Mouse (Mus musculus): ENCODE data around the gene 2310022B05Rik. TPM values are rescaled to one million over a fixed set of nuclear protein-coding genes. Genes with fewer than 3 reads are reported as not detected.

Gene 2310022B05Rik
- 22.8 and 23.1 TPM in 2 replicates for polyA plus RNA-seq (2016; fragmentation: Nextera tagmentation; extraction: Ambion mirVana)

- WGBS: 1% methylated on average over 63 of the region's 69 CpGs
- peak; percentile 90 for ATAC-seq (ENCODE audit: low FRiP score)
- Histone ChIP-seq H3K4me1 (peaks cover 42% of the 10 kb centered on the region), H3K27me3 (no peaks in the 10 kb centered on the region), H3K4me2 (peak within 1 kb of the TSS; percentile 75), H3K4me3 (replicated peaks) (peak within 1 kb of the TSS; percentile 86), H3K27ac (peak within 1 kb of the TSS; percentile 80), H3K9ac (peak within 1 kb of the TSS; percentile 92), H3K9me3 (no peaks in the 10 kb centered on the region), H3K36me3 (replicated peaks) (no peaks in the 10 kb centered on the region)
These were observed at the start of gene 2310022B05Rik for GRCm38 (mm10) chr8:124663112-124663873. TSS of gene 2310022B05Rik (minus strand) at chr8:124663369.

GRCm38 (mm10) chr8:124705823-124706222, 42.7 kb upstream of the 2310022B05Rik start:
- H3K4me1 ChIP-seq: no peaks in the 10 kb centered on the region
- 97% methylated on average over 8 of the region's 8 CpGs for WGBS
- H3K4me2 ChIP-seq: no peak overlapping the region
- H3K4me3 ChIP-seq (replicated peaks): no peak overlapping the region
- no peaks in the 10 kb centered on the region for H3K9me3 ChIP-seq
- H3K36me3 ChIP-seq (replicated peaks): peaks cover 60% of the 10 kb centered on the region
- no peak for ATAC-seq (ENCODE audit: low FRiP score)
- H3K9ac ChIP-seq: no peak overlapping the region
- no peaks in the 10 kb centered on the region for H3K27me3 ChIP-seq
- no peak overlapping the region for H3K27ac ChIP-seq

GRCm38 (mm10) chr8:124704376-124704775, 41.2 kb upstream of the 2310022B05Rik start:
- peaks cover 61% of the 10 kb centered on the region for H3K36me3 ChIP-seq (replicated peaks)

GRCm38 (mm10) chr8:124703526-124703925, 40.4 kb upstream of the 2310022B05Rik start:
- no peak overlapping the region for H3K27ac ChIP-seq
- no peaks in the 10 kb centered on the region for H3K9me3 ChIP-seq
- ATAC-seq (ENCODE audit: low FRiP score): no peak
- no peaks in the 10 kb centered on the region for H3K27me3 ChIP-seq
- no peak overlapping the region for H3K4me3 ChIP-seq (replicated peaks)
- H3K4me1 ChIP-seq: no peaks in the 10 kb centered on the region
- no peak overlapping the region for H3K9ac ChIP-seq
- peaks cover 57% of the 10 kb centered on the region for H3K36me3 ChIP-seq (replicated peaks)
- WGBS: 83% methylated on average over 4 of the region's 4 CpGs
- no peak overlapping the region for H3K4me2 ChIP-seq

More at GRCm38 (mm10) chr8:124704376-124704775, 41.2 kb upstream of the 2310022B05Rik start:
- no peak overlapping the region for H3K9ac ChIP-seq
- no peaks in the 10 kb centered on the region for H3K4me1 ChIP-seq
- no peaks in the 10 kb centered on the region for H3K9me3 ChIP-seq
- H3K4me2 ChIP-seq: no peak overlapping the region
- WGBS: 94% methylated on average over 4 of the region's 4 CpGs
- no peak overlapping the region for H3K4me3 ChIP-seq (replicated peaks)
- no peaks in the 10 kb centered on the region for H3K27me3 ChIP-seq
- no peak for ATAC-seq (ENCODE audit: low FRiP score)
- no peak overlapping the region for H3K27ac ChIP-seq

GRCm38 (mm10) chr8:124702183-124702582, 39.0 kb upstream of the 2310022B05Rik start:
- no peak overlapping the region for H3K4me3 ChIP-seq (replicated peaks)
- no peak overlapping the region for H3K4me2 ChIP-seq
- no peak overlapping the region for H3K9ac ChIP-seq
- WGBS: 84% methylated on average over 3 of the region's 3 CpGs
- no peak for ATAC-seq (ENCODE audit: low FRiP score)
- no peak overlapping the region for H3K27ac ChIP-seq
- no peaks in the 10 kb centered on the region for H3K27me3 ChIP-seq
- peaks cover 69% of the 10 kb centered on the region for H3K36me3 ChIP-seq (replicated peaks)
- no peaks in the 10 kb centered on the region for H3K9me3 ChIP-seq
- no peaks in the 10 kb centered on the region for H3K4me1 ChIP-seq

- ATAC-seq (ENCODE audit: low FRiP score): no peak
- Histone ChIP-seq H3K4me2 (no peak overlapping the region), H3K36me3 (replicated peaks) (peaks cover 67% of the 10 kb centered on the region), H3K4me1 (no peaks in the 10 kb centered on the region), H3K27ac (no peak overlapping the region), H3K9ac (no peak overlapping the region), H3K27me3 (no peaks in the 10 kb centered on the region), H3K9me3 (no peaks in the 10 kb centered on the region), H3K4me3 (replicated peaks) (no peak overlapping the region)
- WGBS: 90% methylated on average over 9 of the region's 9 CpGs
These were observed 37.9 kb upstream of the 2310022B05Rik start for GRCm38 (mm10) chr8:124701023-124701422.

- Histone ChIP-seq H3K9me3 (no peaks in the 10 kb centered on the region), H3K36me3 (replicated peaks) (peaks cover 63% of the 10 kb centered on the region), H3K4me2 (no peak overlapping the region), H3K9ac (no peak overlapping the region), H3K27me3 (no peaks in the 10 kb centered on the region), H3K4me3 (replicated peaks) (no peak overlapping the region), H3K4me1 (no peaks in the 10 kb centered on the region), H3K27ac (no peak overlapping the region)
- ATAC-seq (ENCODE audit: low FRiP score): no peak
- WGBS: 89% methylated on average over 5 of the region's 5 CpGs
These were observed 37.1 kb upstream of the 2310022B05Rik start for GRCm38 (mm10) chr8:124700271-124700670.

- WGBS: 92% methylated on average over 22 of the region's 22 CpGs
- Histone ChIP-seq H3K9ac (no peak overlapping the region), H3K27me3 (no peaks in the 10 kb centered on the region), H3K9me3 (no peaks in the 10 kb centered on the region), H3K4me3 (replicated peaks) (no peak overlapping the region), H3K4me1 (no peaks in the 10 kb centered on the region), H3K4me2 (no peak overlapping the region), H3K36me3 (replicated peaks) (peaks cover 66% of the 10 kb centered on the region), H3K27ac (no peak overlapping the region)
- ATAC-seq (ENCODE audit: low FRiP score): no peak
These were observed 32.4 kb upstream of the 2310022B05Rik start for GRCm38 (mm10) chr8:124695424-124696100.

- no peak overlapping the region for H3K27ac ChIP-seq
- no peaks in the 10 kb centered on the region for H3K9me3 ChIP-seq
- H3K4me3 ChIP-seq (replicated peaks): no peak overlapping the region
- 91% methylated on average over 4 of the region's 4 CpGs for WGBS
- no peaks in the 10 kb centered on the region for H3K27me3 ChIP-seq
- no peak for ATAC-seq (ENCODE audit: low FRiP score)
- no peak overlapping the region for H3K4me2 ChIP-seq
- peaks cover 52% of the 10 kb centered on the region for H3K36me3 ChIP-seq (replicated peaks)
- no peaks in the 10 kb centered on the region for H3K4me1 ChIP-seq
- H3K9ac ChIP-seq: no peak overlapping the region
These were observed 28.5 kb upstream of the 2310022B05Rik start for GRCm38 (mm10) chr8:124691706-124692105.

- peaks cover 62% of the 10 kb centered on the region for H3K36me3 ChIP-seq (replicated peaks)
- no peak overlapping the region for H3K9ac ChIP-seq
- no peaks in the 10 kb centered on the region for H3K27me3 ChIP-seq
- no peak overlapping the region for H3K27ac ChIP-seq
- H3K4me2 ChIP-seq: no peak overlapping the region
- H3K4me3 ChIP-seq (replicated peaks): no peak overlapping the region
- 93% methylated on average over 13 of the region's 13 CpGs for WGBS
- ATAC-seq (ENCODE audit: low FRiP score): no peak
- no peaks in the 10 kb centered on the region for H3K9me3 ChIP-seq
- no peaks in the 10 kb centered on the region for H3K4me1 ChIP-seq
These were observed 25.7 kb upstream of the 2310022B05Rik start for GRCm38 (mm10) chr8:124688899-124689298.

- Histone ChIP-seq H3K4me1 (no peaks in the 10 kb centered on the region), H3K9ac (no peak overlapping the region), H3K27me3 (no peaks in the 10 kb centered on the region), H3K36me3 (replicated peaks) (peaks cover 86% of the 10 kb centered on the region), H3K4me3 (replicated peaks) (no peak overlapping the region), H3K9me3 (no peaks in the 10 kb centered on the region), H3K27ac (no peak overlapping the region), H3K4me2 (no peak overlapping the region)
- 85% methylated on average over 10 of the region's 10 CpGs for WGBS
- no peak for ATAC-seq (ENCODE audit: low FRiP score)
These were observed 19.0 kb upstream of the 2310022B05Rik start for GRCm38 (mm10) chr8:124682218-124682617.

- Histone ChIP-seq H3K9ac (no peak overlapping the region), H3K36me3 (replicated peaks) (peaks cover 87% of the 10 kb centered on the region), H3K4me1 (no peaks in the 10 kb centered on the region), H3K27me3 (no peaks in the 10 kb centered on the region), H3K9me3 (no peaks in the 10 kb centered on the region), H3K4me3 (replicated peaks) (no peak overlapping the region), H3K27ac (no peak overlapping the region), H3K4me2 (no peak overlapping the region)
- ATAC-seq (ENCODE audit: low FRiP score): no peak
- 69% methylated on average over 10 of the region's 10 CpGs for whole genome bisulfite sequencing
These were observed 18.6 kb upstream of the 2310022B05Rik start for GRCm38 (mm10) chr8:124681792-124682157.
